Mouse (Mus musculus): ENCODE results near the gene Tmc2.

The Tmc2 gene

GRCm38 (mm10) chr2:130248226-130248625 is 53.2 kb downstream of the Tmc2 start:
- no peak for DNase-seq (ENCODE audit: low spot score in 2 of 2)

GRCm38 (mm10) chr2:130256762-130257161 is 61.8 kb downstream of the Tmc2 start:
- no peak for DNase-seq (ENCODE audit: low spot score in 2 of 2)

GRCm38 (mm10) chr2:130260822-130261221 is 65.8 kb downstream of the Tmc2 start:
- no peak for DNase-seq (ENCODE audit: low spot score in 2 of 2)

GRCm38 (mm10) chr2:130261914-130262313 is 66.9 kb downstream of the Tmc2 start:
- DNase-seq (ENCODE audit: low spot score in 2 of 2) = no peak

- DNase-seq (ENCODE audit: low spot score in 2 of 2) = peak in 1 of 2 experiments; percentile 31
Measured at GRCm38 (mm10) chr2:130262398-130262797, 67.4 kb downstream of the Tmc2 start.

- DNase-seq (ENCODE audit: low spot score in 2 of 2) = peak in 1 of 2 experiments; percentile 32
Measured at GRCm38 (mm10) chr2:130265520-130265919, 70.5 kb downstream of the Tmc2 start.

- DNase-seq (ENCODE audit: low spot score in 2 of 2) = no peak
Measured at GRCm38 (mm10) chr2:130268074-130268473, 73.1 kb downstream of the Tmc2 start.

- DNase-seq (ENCODE audit: low spot score in 2 of 2) = no peak
Measured at GRCm38 (mm10) chr2:130273732-130274131, 78.7 kb downstream of the Tmc2 start.

GRCm38 (mm10) chr2:130274149-130274861 is 79.3 kb downstream of the Tmc2 start, which contains the start of gene Nop56:
Gene Nop56 (plus strand): TSS chr2:130274430.
- DNase-seq (ENCODE audit: low spot score in 2 of 2) = peak; percentile 99

- no peak for DNase-seq (ENCODE audit: low spot score in 2 of 2)
Measured at GRCm38 (mm10) chr2:130274862-130275261, 79.9 kb downstream of the Tmc2 start.

GRCm38 (mm10) chr2:130275649-130276048 is 80.7 kb downstream of the Tmc2 start:
- DNase-seq (ENCODE audit: low spot score in 2 of 2) = peak; percentile 80 to 91

GRCm38 (mm10) chr2:130279600-130280091 is 84.7 kb downstream of the Tmc2 start:
- no peak for DNase-seq (ENCODE audit: low spot score in 2 of 2)

GRCm38 (mm10) chr2:130280224-130280623 is 85.2 kb downstream of the Tmc2 start:
- DNase-seq (ENCODE audit: low spot score in 2 of 2) = no peak

- no peak for DNase-seq (ENCODE audit: low spot score in 2 of 2)
Measured at GRCm38 (mm10) chr2:130280818-130281217, 85.8 kb downstream of the Tmc2 start.

GRCm38 (mm10) chr2:130283854-130284654 is 89.1 kb downstream of the Tmc2 start, which contains the start of gene Idh3b:
Gene Idh3b (minus strand): TSS chr2:130284547.
- peak; percentile 83 to 93 for DNase-seq (ENCODE audit: low spot score in 2 of 2)

GRCm38 (mm10) chr2:130289086-130289485 is 94.1 kb downstream of the Tmc2 start:
- no peak for DNase-seq (ENCODE audit: low spot score in 2 of 2)

GRCm38 (mm10) chr2:130291434-130291833 is 96.4 kb downstream of the Tmc2 start:
- DNase-seq (ENCODE audit: low spot score in 2 of 2) = peak; percentile 48 to 69

- no peak for DNase-seq (ENCODE audit: low spot score in 2 of 2)
Measured at GRCm38 (mm10) chr2:130293009-130293408, 98.0 kb downstream of the Tmc2 start.

GRCm38 (mm10) chr2:130293486-130293885 is 98.5 kb downstream of the Tmc2 start:
- no peak for DNase-seq (ENCODE audit: low spot score in 2 of 2)

- no peak for DNase-seq (ENCODE audit: low spot score in 2 of 2)
Measured at GRCm38 (mm10) chr2:130294218-130294935, 99.4 kb downstream of the Tmc2 start.

GRCm38 (mm10) chr2:130294936-130295277 is 99.9 kb downstream of the Tmc2 start, which contains the start of gene Ebf4:
Gene Ebf4 (plus strand): TSS chr2:130295169.
- no peak for DNase-seq (ENCODE audit: low spot score in 2 of 2)
